Mouse (Mus musculus): ENCODE results near the gene Myadml2. TPM values are rescaled to one million over a fixed set of nuclear protein-coding genes. Genes with fewer than 3 reads are reported as not detected.

Myadml2 gene
- total RNA-seq, 2 experiments from 2014 or later: 3.2 to 7.6 TPM

DNA sequence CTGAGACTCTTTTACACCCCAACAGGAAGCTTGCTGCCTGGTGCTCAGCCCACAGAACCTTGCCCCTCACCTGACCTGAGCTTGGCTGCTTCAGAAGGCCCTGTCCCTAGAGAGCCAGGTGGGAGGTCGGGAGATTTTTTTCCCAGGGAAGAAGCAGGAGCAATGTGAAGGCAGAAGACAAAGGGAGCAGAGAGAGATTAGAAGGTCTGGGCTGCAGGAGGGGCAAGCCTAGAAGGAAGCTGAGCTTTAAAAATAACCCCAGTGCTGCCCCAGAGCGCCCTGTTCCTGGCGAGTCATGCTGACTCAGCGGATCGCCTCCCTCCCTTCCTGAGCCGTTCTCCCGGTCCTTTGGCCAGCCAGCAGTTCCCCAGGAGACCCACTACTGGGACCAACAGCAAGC, 18.0 kb downstream of the Myadml2 start:
- peak; percentile 73 for DNase-seq

DNA sequence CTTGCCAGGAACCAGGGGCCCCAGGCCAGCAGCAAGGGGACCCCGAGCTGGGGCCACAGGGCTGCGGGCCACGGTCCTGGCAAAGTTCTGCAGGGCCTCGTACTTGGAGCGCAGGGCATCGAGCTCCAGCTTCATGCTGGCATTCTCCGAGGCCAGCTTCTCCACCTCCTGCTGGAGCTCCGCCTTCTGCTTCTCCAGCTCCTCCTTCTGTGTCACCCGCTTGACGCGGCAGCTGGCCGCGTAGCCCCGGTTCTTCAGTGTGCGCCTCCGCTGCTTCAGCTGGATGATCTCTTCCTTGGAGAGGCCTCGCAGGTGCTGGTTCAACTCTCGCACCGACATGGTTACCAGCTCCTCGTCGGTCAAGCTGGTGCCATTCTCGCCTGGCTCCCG, 18.6 kb downstream of the Myadml2 start:
- no peak for DNase-seq

DNA sequence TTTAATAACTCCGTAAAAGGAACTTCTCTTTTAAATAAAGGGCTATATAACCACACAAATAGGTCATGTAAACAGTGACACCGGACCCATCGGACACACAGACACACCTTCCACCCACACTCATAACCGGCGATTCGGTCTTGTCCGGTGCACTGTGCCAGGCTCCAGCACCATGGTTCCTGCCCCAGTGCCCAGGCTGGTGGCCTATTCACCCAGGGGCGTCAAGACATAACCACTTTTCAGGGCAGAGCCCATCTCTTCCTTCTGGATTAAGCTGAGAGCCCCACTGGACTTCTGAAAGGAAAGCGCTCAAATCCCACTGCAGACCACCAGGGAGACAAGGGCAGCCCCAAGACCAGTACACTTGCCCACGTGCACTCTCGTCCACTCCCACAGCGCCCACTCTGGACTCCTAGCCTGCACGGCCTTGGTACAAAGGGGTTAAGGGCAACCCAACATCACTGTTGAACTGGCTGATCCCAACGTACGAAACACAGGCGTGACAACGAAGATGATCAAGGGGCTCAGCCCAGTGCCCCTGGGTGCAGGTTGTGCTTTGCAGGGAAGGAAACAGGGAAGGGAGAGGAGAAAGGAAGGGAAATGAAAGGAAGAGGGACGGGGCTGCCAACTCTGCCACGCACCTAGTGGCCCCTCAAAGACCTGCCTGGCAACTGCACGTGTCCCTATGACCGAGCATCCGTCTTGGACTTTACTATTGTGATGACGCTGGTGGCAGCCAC, 19.2 kb downstream of the Myadml2 start:
- no peak for DNase-seq

DNA sequence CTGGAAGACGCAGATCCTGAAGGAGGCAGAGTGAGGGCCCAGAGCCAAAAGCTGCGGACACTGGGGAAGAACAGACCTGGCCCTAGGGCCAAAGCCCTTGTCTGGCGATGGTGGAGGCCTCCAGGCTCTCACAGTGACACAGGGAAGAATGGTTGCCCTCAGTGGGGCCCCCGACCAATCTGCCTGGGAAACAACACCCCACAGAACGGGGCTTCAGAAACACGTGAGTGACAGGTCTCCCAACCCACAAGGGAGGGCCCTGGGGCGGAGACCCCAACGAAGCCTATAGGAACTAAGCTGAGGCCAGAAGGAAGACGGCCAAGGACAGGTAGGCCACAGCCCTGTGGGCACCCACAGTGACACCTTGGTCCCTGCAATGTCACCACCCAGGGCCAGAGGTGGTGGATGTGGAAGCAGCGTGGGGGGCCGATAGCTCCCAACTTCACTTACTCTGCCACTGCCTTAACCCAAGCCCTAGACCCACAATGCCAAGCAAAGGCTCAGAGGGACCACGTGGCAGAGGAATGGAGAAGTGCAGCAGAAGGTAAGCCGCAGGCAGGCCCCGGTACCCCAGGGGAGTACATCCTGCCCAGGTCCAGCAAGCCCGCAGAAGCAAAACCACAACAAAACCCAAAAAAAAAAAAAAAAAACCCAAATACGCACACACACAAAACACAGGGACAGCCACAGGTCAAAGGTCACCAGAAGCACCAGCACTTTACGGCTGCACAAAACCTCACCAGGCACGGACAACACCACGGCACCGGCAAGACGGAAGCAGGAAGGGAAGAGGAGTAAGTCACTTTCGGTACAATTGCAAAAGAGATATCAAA, 20.3 kb downstream of the Myadml2 start:
- DNase-seq: no peak

DNA sequence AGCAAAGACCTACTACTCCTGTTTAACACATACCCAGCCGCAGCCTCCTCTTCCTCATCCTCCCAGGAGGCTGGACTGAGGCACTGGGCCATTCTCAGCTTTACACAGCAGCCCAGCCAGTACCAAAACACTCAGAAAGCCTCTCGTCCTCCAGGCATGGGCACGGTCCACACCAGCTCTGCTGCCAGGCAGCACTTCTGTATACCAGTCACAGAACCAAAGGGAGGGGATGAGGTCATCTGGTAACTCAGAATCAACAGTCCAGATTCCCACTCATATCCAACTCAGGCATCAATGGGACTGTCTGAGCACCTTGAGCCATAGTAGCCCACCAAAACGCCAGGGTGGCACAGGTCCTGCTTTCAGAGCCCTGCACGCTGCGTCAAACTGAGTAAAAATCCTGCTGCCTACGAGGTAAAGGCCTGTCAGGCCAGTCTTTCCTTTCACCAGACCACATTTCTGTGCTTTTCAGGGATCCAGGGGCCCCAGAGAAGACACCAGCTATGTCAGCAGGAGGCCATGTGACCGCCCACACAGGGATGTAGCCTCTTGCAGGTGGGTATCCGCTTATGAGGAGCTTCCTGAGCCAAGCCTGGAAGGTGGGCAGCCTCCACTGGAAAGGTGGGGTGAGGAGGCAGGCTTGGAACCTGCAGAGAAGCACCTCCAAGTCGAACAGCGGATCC, 21.0 kb downstream of the Myadml2 start:
- DNase-seq: no peak

DNA sequence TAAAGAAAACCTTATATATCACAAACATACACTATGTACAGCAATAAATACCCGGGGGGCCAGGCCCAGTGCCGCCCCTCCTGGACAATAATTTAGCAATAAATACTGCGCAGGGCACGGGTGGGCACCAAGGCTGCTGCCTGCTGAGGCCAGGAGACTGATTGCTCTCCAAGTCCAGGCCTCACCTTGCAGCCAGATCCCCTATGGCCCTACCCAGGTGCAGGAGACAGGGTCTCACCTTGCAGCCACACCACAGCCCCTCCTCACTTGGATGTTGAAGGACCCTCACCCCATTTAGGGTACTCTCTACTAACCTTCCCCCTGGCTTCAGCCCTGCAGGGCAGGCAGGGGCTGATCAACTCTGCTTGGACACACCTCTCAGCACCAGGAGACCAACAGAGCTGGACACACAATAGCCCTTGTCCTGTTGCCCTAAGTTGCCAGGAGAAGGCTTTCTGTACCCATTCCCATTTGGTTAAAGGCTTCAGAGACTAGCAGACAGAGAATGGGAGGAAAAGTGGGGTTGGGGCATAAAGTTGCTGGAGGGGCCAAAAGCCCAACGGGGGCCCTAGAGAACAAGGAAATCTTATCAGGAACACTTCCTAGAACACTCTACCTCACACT, 22.7 kb downstream of the Myadml2 start, which contains the start of gene Sirt7:
TSS of gene Sirt7 (minus strand) at position 89 of the 624 bp plus-strand sequence.
- DNase-seq: no peak

DNA sequence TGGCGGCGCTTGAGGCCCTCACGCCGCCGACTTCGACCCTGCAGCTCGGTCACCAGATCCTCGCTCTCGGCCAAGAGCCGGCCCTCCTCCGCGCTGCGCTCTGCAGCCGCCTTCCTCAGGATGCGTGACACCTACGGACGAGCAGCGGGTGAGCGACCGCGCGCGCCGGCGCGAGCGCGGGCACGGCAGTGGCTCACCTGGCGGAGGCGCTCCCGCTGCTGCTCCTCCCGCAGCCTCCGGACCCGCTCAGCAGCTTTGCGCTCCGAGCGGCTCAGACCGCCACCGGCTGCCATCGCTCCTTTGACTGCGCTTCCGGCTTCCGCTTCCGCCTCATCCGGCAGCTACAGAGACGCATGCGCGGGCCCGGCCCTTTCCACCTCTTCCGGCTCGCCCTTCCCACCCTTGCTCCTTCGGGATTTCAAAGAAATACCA, 23.3 kb downstream of the Myadml2 start:
- DNase-seq: peak; percentile 92

DNA sequence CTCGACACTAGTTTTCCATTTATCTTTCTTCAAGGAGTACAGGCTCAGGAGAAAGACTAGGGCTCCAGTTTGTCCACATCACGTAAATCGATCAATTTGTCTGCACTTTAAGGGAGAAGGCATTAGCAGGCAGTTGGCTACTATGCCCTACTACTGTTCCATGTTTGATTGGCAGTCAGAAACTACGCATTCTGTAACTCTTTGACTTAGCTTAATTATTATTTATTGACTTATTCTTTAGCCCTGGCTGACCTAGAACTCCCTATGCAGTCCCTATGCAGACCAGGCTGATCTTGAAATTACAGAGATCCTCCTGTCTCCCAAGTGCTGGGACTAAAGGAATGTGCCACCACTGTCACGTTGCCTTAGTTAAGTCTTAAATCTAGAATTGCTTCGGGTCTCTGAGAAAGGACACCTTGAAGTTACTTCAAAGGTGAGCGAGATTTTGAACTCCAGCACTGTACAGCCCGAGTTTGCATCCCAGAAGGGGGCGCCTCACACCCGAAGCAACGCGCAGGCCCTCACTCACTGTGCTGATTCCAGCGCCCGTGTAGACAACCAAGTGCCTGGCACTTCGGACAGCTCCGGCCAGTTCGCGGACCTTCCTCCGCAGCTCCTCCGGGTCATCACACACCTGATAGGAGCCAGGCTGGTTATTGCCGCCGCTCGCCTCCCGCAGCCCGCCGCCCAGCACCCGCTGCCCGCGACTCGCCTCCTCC, 23.8 kb downstream of the Myadml2 start:
- peak; percentile 81 for DNase-seq

DNA sequence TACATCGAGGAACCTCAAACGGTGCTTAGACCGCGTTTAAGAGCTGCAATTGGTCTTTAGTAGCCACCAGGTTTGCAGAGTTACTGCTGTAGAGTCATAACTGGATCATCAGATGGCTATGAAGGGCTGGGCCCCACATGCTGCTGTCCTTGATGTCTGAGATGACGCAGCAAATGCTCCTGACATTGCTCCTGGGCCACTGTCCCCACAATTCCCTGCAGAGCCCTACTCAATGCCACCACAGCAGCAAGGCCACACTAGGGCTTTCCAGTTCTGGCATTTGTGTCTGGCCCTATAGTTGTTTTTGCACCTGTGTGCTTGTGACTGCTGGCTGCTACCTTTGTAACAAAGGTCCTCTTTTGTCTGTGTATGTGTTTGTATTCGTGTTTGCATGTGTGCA, 25.2 kb downstream of the Myadml2 start:
- DNase-seq: no peak

DNA sequence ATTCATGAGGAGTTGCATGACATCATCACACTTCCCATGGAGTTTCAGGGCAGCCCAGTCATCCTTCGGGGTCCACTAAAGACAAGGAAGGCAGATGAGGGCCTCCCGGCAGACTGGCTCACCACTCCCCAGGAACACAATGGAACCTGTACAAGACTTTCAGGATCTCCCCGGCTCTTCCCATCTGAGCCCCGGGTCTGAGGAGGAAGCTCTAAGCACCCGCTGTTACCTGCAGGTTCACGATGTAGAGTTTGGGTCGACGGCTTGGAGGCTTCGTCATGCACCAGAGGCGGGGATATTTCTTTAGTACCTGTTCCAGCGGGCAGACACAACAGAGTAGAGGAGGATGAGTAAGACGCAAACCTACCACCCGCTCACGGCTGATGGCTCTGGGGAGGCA, 27.8 kb downstream of the Myadml2 start:
- DNase-seq: no peak

DNA sequence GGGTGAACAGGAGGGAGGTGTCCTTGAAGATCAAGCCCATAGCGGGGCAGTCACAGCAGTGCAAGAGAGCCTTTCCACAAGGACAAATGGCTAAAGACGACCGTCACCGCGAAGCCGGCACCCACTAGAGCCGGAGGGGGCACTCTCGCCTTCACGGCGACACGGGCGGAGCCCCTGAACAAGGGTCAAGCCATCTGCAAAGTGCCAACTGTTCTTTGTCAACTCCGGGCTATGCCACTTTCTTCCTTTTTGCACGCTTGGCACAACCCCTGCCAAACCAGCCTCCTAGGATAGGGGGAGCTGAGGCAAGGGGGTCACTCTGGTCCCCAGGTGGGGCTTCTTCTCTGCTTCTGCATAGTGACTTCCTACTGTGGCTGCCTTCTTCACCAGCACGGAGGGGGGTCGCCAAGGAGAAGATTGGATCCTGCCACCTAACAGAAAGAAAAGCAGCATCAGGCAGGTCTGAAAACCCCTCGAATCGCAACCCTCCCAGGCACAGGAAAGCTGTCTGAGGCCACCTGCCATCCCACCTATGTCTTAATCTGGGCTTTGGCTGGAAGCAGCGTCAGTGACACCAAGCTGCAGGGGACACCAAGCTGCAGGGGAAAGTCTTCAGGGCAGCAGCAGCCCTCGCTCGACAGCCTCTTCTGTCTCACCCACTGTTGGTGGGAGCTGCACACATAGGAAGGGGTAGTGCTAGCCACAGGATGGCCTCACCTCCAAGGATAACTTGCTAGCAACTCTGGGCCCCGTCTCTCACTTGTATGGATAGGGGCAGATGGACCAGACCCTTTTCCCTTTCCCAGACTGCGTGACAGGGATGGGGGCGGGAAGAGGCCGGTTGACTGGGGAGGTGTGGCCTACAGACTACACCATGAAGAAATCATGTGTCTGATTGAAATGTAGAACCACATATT, 29.1 kb downstream of the Myadml2 start:
- DNase-seq: no peak

DNA sequence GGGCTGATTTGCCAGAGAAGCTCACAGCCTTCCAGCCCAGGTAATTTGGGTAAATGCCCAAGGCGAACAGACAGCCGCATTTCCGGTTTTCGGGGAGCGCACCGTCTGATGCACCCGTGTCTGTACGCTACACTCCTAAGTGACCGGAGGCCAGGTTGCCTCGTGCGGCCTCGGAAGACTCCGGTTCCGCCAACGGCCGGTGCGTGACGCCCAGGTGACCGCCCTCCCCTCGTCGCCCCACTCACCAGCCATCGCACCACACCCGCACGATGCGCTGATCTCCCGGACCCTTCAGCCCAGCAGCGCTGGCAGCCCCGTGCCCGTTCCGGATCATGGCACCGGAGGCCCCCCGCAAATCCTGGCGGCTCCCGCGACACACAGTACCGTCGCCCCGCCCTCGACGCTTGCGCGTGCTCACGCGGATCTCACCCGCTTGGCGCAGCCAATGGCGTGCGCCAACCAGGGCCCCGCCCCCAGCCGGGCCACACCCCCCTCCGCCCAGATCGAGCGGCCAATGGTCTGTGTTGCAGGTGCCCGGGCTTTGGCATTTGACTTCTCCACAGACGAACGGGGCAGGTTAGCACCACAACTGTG, 30.3 kb downstream of the Myadml2 start, which contains the start of gene Pcyt2:
TSS of gene Pcyt2 (minus strand) at position 418 of the 594 bp plus-strand sequence.
- peak; percentile 96 for DNase-seq

DNA sequence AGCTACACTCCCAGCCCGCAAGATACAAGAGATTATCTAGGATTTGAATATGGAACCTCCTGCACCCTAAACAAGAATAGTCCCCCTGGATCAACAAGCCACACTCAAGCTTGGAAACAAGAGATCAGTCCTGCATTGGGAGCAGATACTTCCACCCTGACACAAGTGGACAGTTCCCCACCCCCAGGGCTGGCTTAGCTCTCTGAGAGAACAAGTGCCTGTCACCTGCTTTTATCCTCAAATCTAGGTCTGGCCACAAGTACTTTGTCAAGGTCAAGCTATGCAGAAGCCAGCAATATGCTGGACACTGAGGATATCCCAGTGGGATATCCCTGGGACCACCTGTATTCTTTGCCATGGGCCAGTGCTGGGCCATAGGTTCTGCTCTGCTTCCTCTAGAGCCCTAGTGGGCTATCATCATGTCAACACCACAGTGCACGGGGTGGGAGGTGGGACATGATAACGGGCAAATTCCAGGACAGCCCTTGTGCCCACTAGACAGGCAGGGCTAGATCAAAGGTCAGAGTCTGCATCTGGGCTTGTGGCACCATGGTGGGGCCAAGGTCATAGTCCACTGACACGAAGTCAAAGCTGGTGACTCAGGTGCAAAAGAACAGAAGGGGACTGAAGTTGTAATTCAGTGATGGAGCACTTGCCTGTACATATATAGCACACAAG, 31.2 kb downstream of the Myadml2 start:
- no peak for DNase-seq

DNA sequence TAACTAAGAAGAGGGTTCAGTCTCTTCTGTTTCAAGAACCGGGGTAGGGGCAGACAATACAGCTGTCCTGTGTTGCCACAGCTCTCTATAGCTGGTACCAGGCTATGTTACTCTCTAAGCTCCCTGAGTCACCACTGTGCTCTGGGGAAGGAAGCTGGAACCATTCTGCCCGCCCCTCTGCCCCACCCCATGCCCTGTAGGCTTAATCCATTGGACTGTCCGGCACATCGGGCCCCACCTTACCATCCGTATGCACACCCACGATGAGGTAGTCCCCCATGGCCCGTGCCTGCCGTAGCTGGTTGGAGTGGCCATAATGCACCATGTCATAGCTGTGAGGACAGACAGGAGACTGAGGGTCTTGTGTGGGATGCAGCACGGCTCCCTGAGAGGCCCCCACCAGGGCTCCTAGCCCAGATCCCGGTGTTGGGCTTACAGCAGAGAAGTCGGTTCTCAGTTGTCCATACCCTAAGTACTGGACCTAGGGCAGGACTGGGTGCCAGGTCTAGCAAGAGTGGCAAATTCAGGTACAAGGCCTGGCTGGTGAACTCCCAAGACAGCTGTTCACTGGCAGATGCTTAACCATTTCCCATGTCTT, 32.3 kb downstream of the Myadml2 start:
- DNase-seq: no peak

DNA sequence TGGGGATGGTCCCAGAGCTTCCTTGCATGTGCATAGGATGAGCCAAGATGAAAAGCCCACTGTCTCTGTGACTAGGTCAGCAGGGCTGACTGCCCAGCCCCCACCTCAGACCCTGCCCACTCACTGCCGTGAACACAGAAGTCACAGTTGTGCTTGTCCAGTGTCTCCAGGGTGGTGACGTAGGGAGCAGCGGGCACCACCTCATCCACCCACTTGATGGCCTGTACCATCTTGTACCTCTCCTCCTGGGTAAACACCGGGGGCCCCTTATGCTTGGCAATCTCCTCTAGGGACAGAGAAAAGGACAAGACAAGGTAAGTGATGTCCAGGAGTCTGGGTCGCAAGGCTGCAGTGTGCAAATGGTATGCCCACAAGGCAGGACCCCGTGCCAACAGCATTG, 32.8 kb downstream of the Myadml2 start:
- DNase-seq: no peak

DNA sequence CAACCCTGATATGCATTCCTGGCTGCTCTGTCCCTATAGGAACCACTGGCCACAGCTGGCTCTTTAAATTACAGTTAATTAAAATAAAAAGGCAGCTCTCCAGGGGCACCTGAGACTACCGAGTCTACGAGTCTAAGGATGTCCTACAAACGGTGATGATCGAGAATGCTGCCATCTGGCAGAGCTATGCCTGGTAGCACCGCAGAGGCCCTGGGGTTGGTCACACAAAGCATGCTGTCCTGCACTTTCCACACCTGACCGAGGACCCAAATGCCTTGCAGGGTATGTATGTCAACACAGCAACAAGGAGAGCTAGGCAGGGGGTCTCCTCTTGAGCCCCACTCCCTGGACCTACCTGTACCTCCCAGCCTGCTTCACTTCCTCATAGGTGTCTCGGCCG, 34.0 kb downstream of the Myadml2 start:
- DNase-seq: no peak

DNA sequence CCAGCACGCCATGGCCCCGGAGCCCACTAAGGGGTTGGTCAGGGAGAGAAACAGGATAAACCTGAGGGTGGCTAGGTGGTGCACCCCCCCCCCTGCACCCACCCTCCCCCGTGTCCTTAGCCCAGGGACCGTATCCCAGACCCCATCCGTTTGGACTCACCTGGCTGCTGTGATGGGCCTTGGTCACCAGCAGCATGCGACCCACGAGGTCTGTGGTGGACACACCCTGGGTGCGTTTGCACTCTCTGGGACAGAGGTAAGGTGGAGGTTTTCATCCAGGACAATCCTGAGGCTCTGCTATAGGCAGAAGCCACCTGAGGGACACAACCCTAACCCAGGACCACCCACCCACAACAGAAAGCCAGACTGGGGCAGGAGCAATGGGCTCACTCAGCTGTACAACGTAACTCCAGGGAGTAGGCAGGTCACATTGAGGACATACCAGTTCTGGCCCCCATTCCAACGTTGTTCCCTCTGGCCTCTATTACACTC, 34.4 kb downstream of the Myadml2 start:
- no peak for DNase-seq

DNA sequence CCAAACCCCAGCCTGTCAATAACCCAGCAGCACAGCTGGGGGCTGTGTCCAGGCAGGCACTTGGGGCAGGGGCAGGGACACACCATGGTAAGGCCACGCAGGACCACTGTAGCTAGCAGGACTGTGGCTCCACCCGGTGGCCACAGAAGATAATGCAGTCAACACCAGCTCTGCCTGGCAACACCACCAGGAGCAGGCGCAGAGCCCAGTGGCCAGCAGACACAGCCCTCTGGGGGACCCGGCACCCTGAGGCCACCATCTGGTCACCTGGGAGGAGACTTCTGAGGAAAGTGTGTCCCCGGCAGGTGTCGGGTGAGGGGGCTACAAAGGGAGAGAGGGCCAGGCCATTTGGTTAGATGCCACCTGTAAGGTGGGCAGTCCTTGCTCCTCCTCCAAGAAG, 35.2 kb downstream of the Myadml2 start:
- DNase-seq: peak; percentile 87

DNA sequence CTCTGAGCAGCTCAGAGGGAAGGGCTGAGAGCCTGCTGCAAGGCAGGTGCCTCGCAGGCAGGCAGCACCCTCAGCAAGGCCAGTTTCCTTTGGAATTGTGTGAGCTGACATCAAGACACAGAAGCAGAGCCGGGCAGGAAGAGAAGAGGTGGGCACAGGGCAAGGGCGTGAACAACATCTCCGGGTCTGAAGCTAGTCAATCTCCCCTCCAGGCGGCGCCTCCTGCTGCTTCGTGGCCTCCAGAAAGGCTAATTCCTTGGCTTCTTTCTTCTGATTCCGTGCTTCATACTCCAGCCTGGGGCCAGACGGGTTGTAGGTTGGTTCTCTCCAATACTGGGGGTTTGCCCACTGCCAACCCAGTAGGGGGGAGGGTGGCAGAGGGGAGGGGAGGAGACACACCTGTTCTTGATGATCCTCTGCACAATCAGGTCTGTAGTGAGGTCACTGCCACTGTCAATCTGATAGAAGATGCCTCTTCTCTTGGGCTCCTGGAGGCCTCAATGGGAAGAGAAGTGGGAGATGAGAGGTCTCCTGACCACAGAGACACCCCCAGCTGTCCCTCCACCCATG, 37.4 kb downstream of the Myadml2 start:
- DNase-seq: no peak

Data from adrenal gland, postnatal 10 days (tissue).